Mouse (Mus musculus) ovary, adult 18-20 months (tissue): Measurements from ENCODE around the gene Nadk.
A peak's percentile ranks its signal among the peaks of the same experiment; 100 is the strongest.

Source experiments
- DNase-seq: peaks from one replicate; pipeline ENCODE4 v3.0.0; 2022; ENCODE audit warnings: low spot score, mixed read lengths

Nadk gene

DNA sequence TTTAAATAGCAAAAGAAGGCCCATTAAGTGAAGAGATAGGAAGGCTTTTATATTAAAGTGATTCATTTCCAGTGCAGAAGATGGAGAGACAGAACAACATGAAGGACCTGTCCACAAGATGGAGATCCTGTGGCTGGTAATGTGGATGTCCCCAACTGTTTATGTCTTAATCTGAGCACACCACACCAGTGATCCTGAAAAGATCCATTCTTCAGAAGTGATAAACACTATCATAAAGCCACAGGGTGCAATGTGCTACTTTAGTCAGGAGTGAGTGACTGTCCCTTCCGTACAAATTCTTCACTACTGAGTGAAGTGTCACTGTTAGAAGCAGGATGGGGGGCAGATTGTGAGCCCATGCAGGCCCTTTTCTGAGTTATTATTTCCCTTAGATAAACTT is 40.6 kb downstream of the Nadk start:
- no peak for DNase-seq

DNA sequence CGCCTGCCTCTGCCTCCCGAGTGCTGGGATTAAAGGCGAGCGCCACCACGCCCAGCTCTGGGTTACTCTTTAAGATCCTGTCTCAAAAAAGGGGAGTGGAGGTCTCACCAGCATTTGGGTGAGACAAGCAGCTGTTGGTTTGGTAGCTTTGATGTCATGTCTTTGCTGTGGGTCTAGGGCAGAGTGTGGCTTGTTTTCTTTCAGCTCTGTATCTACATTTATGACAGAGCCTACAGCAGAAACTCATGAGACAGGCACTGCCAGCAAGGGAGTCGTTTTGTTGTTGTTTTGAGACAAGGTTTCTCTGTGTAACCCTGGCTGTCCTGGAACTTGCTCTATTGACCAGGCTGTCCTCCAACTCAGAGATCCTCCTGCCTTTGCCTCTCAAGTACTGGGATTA is 41.6 kb downstream of the Nadk start:
- DNase-seq = no peak

DNA sequence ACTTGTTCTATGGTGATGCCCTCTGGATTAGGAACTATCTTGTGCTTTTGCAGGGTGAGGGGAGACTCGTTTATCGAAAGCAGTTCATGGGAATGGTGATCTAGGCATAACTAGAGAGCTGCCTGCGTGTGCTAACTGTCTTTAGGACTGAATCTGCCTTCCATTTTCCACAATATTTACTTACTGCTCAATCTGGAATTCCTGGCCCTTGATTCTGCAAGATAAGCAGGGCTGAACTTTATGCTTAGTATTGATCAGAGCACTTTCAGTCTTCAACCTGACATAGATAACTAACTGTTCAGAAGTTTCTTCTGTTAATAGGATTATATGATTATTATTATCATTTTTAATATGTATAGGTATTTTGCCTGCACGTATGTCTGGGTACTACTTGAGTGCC is 43.0 kb downstream of the Nadk start:
- DNase-seq = no peak

DNA sequence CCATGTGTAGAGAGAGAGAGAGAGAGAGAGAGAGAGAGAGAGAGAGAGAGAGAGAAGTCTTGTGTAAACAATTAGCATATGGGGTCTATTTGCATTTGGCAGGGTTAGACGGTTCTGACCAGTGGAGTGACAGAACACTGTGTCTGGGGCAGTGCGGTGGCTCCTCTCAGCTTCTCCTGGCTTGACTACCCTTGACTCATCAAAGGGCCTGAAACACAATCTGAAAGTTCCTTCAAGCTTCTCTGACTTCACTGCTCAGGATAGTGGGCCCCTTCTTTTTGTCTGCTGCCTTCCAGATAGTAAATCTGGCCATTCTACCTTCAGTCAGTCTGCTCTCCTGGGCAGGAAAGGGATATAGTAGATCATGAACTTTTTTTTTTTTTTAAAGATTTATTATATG is 44.6 kb downstream of the Nadk start:
- DNase-seq = no peak

- DNase-seq = no peak
Observed at GRCm38 (mm10) chr4:155611860-155612259, 49.7 kb downstream of the Nadk start.

- no peak for DNase-seq
Observed at GRCm38 (mm10) chr4:155613264-155613663, 51.1 kb downstream of the Nadk start.

GRCm38 (mm10) chr4:155618321-155618720 is 56.1 kb downstream of the Nadk start:
- DNase-seq = no peak

DNA sequence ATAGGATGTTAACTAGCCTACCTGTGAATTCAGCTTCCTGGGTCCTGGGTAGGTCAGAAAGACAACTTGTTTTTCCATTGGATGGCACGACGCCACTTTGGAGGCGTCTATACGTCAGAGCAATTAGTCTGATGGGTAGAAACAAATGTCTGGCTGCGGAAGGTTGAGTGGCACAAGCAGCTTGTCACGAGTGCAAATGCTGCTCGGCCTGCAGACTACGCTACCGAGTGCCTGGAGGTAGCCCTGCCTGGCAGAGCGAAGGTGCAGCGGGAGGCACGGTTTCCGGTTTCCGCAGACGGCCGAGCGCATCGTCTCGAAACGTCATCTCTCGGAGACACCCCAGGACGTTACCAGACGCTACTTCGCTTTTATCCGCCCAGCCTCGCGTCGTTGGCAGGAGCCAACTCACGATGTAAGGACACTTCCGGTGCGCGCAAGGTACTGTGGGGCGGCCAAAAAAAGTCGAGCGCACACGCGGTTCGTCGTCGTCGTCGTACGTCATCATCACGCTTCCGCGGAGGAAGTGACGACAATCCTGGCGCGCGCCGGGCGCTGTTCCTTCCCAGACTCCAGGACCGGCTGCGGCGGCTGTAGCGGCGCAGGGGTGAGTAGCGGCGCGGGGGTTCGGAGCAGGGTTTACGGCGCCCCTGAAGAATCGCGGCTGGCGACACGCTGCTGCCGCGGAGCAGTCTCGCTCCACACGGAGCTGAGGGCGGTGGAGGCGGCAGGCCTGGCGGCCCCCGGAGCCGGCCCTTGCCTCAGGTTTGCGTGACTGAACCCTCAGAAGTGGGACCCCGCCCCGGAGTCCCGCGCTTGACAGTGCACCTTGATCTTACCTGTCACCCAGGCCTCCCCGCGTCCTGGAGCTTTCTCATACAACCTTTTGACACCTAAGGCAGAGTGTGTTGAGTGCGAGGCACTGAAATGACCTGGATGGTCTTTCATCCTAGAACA is 62.4 kb downstream of the Nadk start, which contains the start of gene Cdk11b:
Gene Cdk11b, plus strand, starts transcription at position 517 of the 954 bp plus-strand sequence.
- DNase-seq = peak; percentile 95

- no peak for DNase-seq
Observed at GRCm38 (mm10) chr4:155630267-155630666, 68.1 kb downstream of the Nadk start.

DNA sequence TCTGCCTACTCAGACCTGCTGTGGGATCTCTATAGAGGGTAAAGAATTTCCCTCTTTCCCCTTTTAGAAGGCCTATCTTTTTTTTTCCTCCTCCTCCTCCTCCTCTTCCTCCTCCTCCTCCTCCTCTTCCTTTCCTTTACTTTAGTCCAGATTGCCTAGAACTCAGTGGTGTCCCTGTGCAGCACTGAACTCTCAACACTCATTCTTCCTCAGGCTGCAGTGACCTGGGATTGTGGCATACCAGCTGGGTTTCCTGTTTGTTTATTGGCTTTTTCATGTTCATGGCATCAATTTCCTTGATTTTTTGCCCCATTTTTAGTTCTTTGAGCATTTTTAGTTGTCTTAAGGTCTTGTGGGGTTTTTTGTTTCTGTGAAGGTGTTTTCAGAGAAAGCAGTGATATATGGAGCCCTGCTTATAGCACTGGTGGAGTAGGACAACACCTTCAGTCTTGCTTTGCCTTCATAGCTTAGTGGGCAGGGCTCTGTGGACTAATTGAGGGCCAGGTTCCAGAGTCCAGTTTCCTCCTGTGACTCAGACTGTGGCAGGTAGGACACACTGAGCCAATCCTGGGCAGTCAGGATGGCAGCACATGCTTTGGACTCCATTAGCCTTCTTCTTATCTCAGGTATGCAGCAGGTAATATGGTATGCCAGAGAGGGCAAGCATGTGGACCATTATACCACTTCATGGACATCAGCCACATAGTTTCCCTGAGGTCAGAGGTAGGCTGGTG is 73.8 kb downstream of the Nadk start:
- DNase-seq = no peak
